Mouse (Mus musculus): ENCODE results near the gene Depdc7. TPM values are rescaled to one million over a fixed set of nuclear protein-coding genes. Genes with fewer than 3 reads are reported as not detected.
A peak's percentile ranks its signal among the peaks of the same experiment; 100 is the strongest.

Gene Depdc7
- polyA plus RNA-seq, 1 experiment from 2014 or later, result 1.9 TPM

- no peak overlapping the region for H3K4me3 ChIP-seq (replicated peaks)
- H3K9ac ChIP-seq (replicated peaks), result 0 out of 2 replicates have a peak overlapping the region, but pooled peaks have one; percentile 3
- H3K9me3 ChIP-seq, result no peaks in the 10 kb centered on the region
- H3K27me3 ChIP-seq, result peaks cover 5% of the 10 kb centered on the region; the same call in 1 of the 2 replicates
- peaks cover 25% of the 10 kb centered on the region for H3K4me1 ChIP-seq (replicated peaks)
- no peak for ATAC-seq
- H3K27ac ChIP-seq, result no peak overlapping the region
- H3K36me3 ChIP-seq, result no peaks in the 10 kb centered on the region
- no peak overlapping the region for H3K4me2 ChIP-seq (replicated peaks)
- 37% methylated on average over 15 of the region's 15 CpGs for WGBS
Observed at GRCm38 (mm10) chr2:104714254-104714691, 28.4 kb downstream of the Depdc7 start.

- peak overlapping the region; percentile 66 for H3K4me2 ChIP-seq (replicated peaks)
- H3K27ac ChIP-seq, result peak overlapping the region; percentile 91
- H3K9me3 ChIP-seq, result no peaks in the 10 kb centered on the region
- peak overlapping the region; percentile 89 for H3K9ac ChIP-seq (replicated peaks)
- H3K4me1 ChIP-seq (replicated peaks), result peaks cover 25% of the 10 kb centered on the region
- H3K36me3 ChIP-seq, result peaks cover 8% of the 10 kb centered on the region; the same call in 1 of the 2 replicates
- H3K27me3 ChIP-seq, result peaks cover 5% of the 10 kb centered on the region; the same call in 1 of the 2 replicates
- no peak for ATAC-seq
- peak overlapping the region; percentile 74 for H3K4me3 ChIP-seq (replicated peaks)
- 5% methylated on average over 7 of the region's 7 CpGs for WGBS
Observed at GRCm38 (mm10) chr2:104712486-104712809, 30.2 kb downstream of the Depdc7 start.

- H3K9me3 ChIP-seq, result no peaks in the 10 kb centered on the region
- H3K27me3 ChIP-seq, result peaks cover 5% of the 10 kb centered on the region; the same call in 1 of the 2 replicates
- peak; percentile 97 for ATAC-seq
- under 1% methylated on average over 97 of the region's 99 CpGs for WGBS
- peaks cover 25% of the 10 kb centered on the region for H3K4me1 ChIP-seq (replicated peaks)
- H3K9ac ChIP-seq (replicated peaks), result peak within 1 kb of the TSS; percentile 89
- peak within 1 kb of the TSS; percentile 91 for H3K27ac ChIP-seq
- H3K4me3 ChIP-seq (replicated peaks), result peak within 1 kb of the TSS; percentile 74
- H3K36me3 ChIP-seq, result peaks cover 8% of the 10 kb centered on the region; the same call in 1 of the 2 replicates
- peak within 1 kb of the TSS; percentile 66 for H3K4me2 ChIP-seq (replicated peaks)
Observed at GRCm38 (mm10) chr2:104711585-104712485, 30.8 kb downstream of the Depdc7 start, which contains the start of gene Tcp11l1. Gene Tcp11l1 (minus strand): TSS chr2:104712169.

- H3K27me3 ChIP-seq, result peaks cover 5% of the 10 kb centered on the region; the same call in 1 of the 2 replicates
- peak overlapping the region; percentile 74 for H3K4me3 ChIP-seq (replicated peaks)
- peaks cover 13% of the 10 kb centered on the region; the same call in 1 of the 2 replicates for H3K36me3 ChIP-seq
- no peaks in the 10 kb centered on the region for H3K9me3 ChIP-seq
- peak overlapping the region; percentile 66 for H3K4me2 ChIP-seq (replicated peaks)
- no peak for ATAC-seq
- H3K27ac ChIP-seq, result peak overlapping the region; percentile 91
- H3K9ac ChIP-seq (replicated peaks), result peak overlapping the region; percentile 89
- 18% methylated on average over 6 of the region's 6 CpGs for WGBS
- H3K4me1 ChIP-seq (replicated peaks), result peaks cover 25% of the 10 kb centered on the region
Observed at GRCm38 (mm10) chr2:104710670-104711370, 31.9 kb downstream of the Depdc7 start.

- no peaks in the 10 kb centered on the region for H3K9me3 ChIP-seq
- no peak overlapping the region for H3K4me2 ChIP-seq (replicated peaks)
- 67% methylated on average over 6 of the region's 6 CpGs for WGBS
- H3K27ac ChIP-seq, result no peak overlapping the region
- H3K9ac ChIP-seq (replicated peaks), result no peak overlapping the region
- no peak for ATAC-seq
- peaks cover 5% of the 10 kb centered on the region; the same call in 1 of the 2 replicates for H3K27me3 ChIP-seq
- H3K4me3 ChIP-seq (replicated peaks), result no peak overlapping the region
- peaks cover 25% of the 10 kb centered on the region for H3K4me1 ChIP-seq (replicated peaks)
- H3K36me3 ChIP-seq, result peaks cover 21% of the 10 kb centered on the region; the same call in 1 of the 2 replicates
Observed at GRCm38 (mm10) chr2:104709786-104710337, 32.8 kb downstream of the Depdc7 start.

GRCm38 (mm10) chr2:104704355-104704754 lies 38.3 kb downstream of the Depdc7 start:
- no peak overlapping the region for H3K27ac ChIP-seq
- H3K4me2 ChIP-seq (replicated peaks), result no peak overlapping the region
- no peaks in the 10 kb centered on the region for H3K27me3 ChIP-seq
- ATAC-seq, result no peak
- no peaks in the 10 kb centered on the region; the same call in 1 of the 2 replicates for H3K4me1 ChIP-seq (replicated peaks)
- H3K9me3 ChIP-seq, result no peaks in the 10 kb centered on the region
- H3K4me3 ChIP-seq (replicated peaks), result no peak overlapping the region
- WGBS, result 82% methylated on average over 3 of the region's 3 CpGs
- peaks cover 33% of the 10 kb centered on the region for H3K36me3 ChIP-seq
- no peak overlapping the region for H3K9ac ChIP-seq (replicated peaks)

- WGBS, result 70% methylated on average over 3 of the region's 3 CpGs
- Histone ChIP-seq H3K9ac (replicated peaks) (no peak overlapping the region), H3K27ac (no peak overlapping the region), H3K27me3 (no peaks in the 10 kb centered on the region), H3K4me3 (replicated peaks) (no peak overlapping the region), H3K4me2 (replicated peaks) (no peak overlapping the region), H3K36me3 (peaks cover 37% of the 10 kb centered on the region), H3K9me3 (no peaks in the 10 kb centered on the region), H3K4me1 (replicated peaks) (no peaks in the 10 kb centered on the region)
- no peak for ATAC-seq
Observed at GRCm38 (mm10) chr2:104703158-104703557, 39.5 kb downstream of the Depdc7 start.

GRCm38 (mm10) chr2:104699659-104700058 lies 43.0 kb downstream of the Depdc7 start:
- WGBS, result 92% methylated on average over 11 of the region's 11 CpGs

GRCm38 (mm10) chr2:104692551-104692950 lies 50.1 kb downstream of the Depdc7 start:
- Histone ChIP-seq H3K4me2 (replicated peaks) (no peak overlapping the region), H3K27me3 (no peaks in the 10 kb centered on the region), H3K27ac (no peak overlapping the region), H3K4me1 (replicated peaks) (no peaks in the 10 kb centered on the region), H3K4me3 (replicated peaks) (no peak overlapping the region), H3K36me3 (peaks cover 22% of the 10 kb centered on the region), H3K9me3 (no peaks in the 10 kb centered on the region), H3K9ac (replicated peaks) (no peak overlapping the region)
- no peak for ATAC-seq
- WGBS, result 78% methylated on average over 2 of the region's 2 CpGs

More at GRCm38 (mm10) chr2:104699659-104700058, 43.0 kb downstream of the Depdc7 start:
- no peak overlapping the region for H3K27ac ChIP-seq
- ATAC-seq, result no peak
- no peak overlapping the region for H3K9ac ChIP-seq (replicated peaks)
- no peak overlapping the region for H3K4me3 ChIP-seq (replicated peaks)
- H3K4me1 ChIP-seq (replicated peaks), result no peaks in the 10 kb centered on the region
- no peak overlapping the region for H3K4me2 ChIP-seq (replicated peaks)
- H3K27me3 ChIP-seq, result no peaks in the 10 kb centered on the region
- H3K36me3 ChIP-seq, result peaks cover 28% of the 10 kb centered on the region
- H3K9me3 ChIP-seq, result no peaks in the 10 kb centered on the region

- 81% methylated on average over 4 of the region's 4 CpGs for WGBS
- Histone ChIP-seq H3K9ac (replicated peaks) (no peak overlapping the region), H3K4me1 (replicated peaks) (no peaks in the 10 kb centered on the region), H3K4me3 (replicated peaks) (no peak overlapping the region), H3K36me3 (peaks cover 22% of the 10 kb centered on the region), H3K9me3 (no peaks in the 10 kb centered on the region), H3K27ac (no peak overlapping the region), H3K27me3 (no peaks in the 10 kb centered on the region), H3K4me2 (replicated peaks) (no peak overlapping the region)
- ATAC-seq, result no peak
Observed at GRCm38 (mm10) chr2:104690720-104691119, 52.0 kb downstream of the Depdc7 start.

- WGBS, result 81% methylated on average over 8 of the region's 8 CpGs
- Histone ChIP-seq H3K9me3 (no peaks in the 10 kb centered on the region), H3K27me3 (no peaks in the 10 kb centered on the region), H3K4me3 (replicated peaks) (no peak overlapping the region), H3K4me1 (replicated peaks) (0 out of 2 replicates have a peak, but pooled peaks cover 4% of the 10 kb centered on the region), H3K9ac (replicated peaks) (no peak overlapping the region), H3K36me3 (peaks cover 33% of the 10 kb centered on the region), H3K27ac (no peak overlapping the region), H3K4me2 (replicated peaks) (no peak overlapping the region)
- no peak for ATAC-seq
Observed at GRCm38 (mm10) chr2:104688724-104689123, 54.0 kb downstream of the Depdc7 start.

Measured in midbrain, embryonic 13.5 days (tissue).